Mouse (Mus musculus): Measurements from ENCODE around the gene Trmt2b. TPM values are rescaled to one million over a fixed set of nuclear protein-coding genes. Genes with fewer than 3 reads are reported as not detected.
"Not testable (repeated sequence)": the region's sequence is repeated elsewhere in the genome, so short reads cannot be mapped to it uniquely, and the experiment has no call there.

Trmt2b gene
- total RNA-seq, 2 experiments from 2014 or later = 2.5 to 4.1 TPM

GRCm38 (mm10) chrX:134233048-134233447 lies 43.7 kb downstream of the Trmt2b start:
- no peak for DNase-seq
- intact Hi-C loops (cut with DNase I) = no loop called here

- no peak for DNase-seq
- intact Hi-C loops (cut with DNase I) = no loop called here
Observed at GRCm38 (mm10) chrX:134221856-134222255, 54.9 kb downstream of the Trmt2b start, which contains the start of gene Nox1. Nox1 (minus strand) TSS chrX:134221956.

GRCm38 (mm10) chrX:134220618-134221017 lies 56.2 kb downstream of the Trmt2b start:
- DNase-seq = no peak
- intact Hi-C loops (cut with DNase I) = no loop called here

- intact Hi-C loops (cut with DNase I) = no loop called here
- no peak for DNase-seq
Observed at GRCm38 (mm10) chrX:134218161-134218560, 58.6 kb downstream of the Trmt2b start.

- no peak for DNase-seq
- intact Hi-C loops (cut with DNase I) = no loop called here
Observed at GRCm38 (mm10) chrX:134211151-134211642, 65.6 kb downstream of the Trmt2b start.

GRCm38 (mm10) chrX:134208491-134208890 lies 68.3 kb downstream of the Trmt2b start:
- no peak for DNase-seq
- intact Hi-C loops (cut with DNase I) = no loop called here

- intact Hi-C loops (cut with DNase I); DNase-seq: not testable (repeated sequence)
Observed at GRCm38 (mm10) chrX:134187201-134187600, 89.6 kb downstream of the Trmt2b start, which contains the start of gene Arl13a. Arl13a (plus strand) TSS chrX:134187501.

GRCm38 (mm10) chrX:134174699-134175098 lies 102.1 kb downstream of the Trmt2b start:
- no peak for DNase-seq
- intact Hi-C loops (cut with DNase I) = no loop called here

Other genes starting within 250 kb of the Trmt2b start
- 100 to 1,000 TPM in 1 of 2 experiments, 10 to 100 TPM in 1; 96.9 to 108 TPM for gene Cstf2, start 217.8 kb downstream of the Trmt2b start, total RNA-seq (2021)
- under 1 TPM; 0.22 to 0.24 TPM for gene Xkrx, start 114.9 kb downstream of the Trmt2b start, total RNA-seq (2021)
- gene Arl13a, start 89.5 kb downstream of the Trmt2b start, total RNA-seq (2021) = not detected
- gene Nox1, start 55.0 kb downstream of the Trmt2b start, total RNA-seq (2021) = not detected
- 100 to 1,000 TPM; 112 to 117 TPM for gene Tmem35a, start 18.2 kb upstream of the Trmt2b start, total RNA-seq (2021)
- 1 to 10 TPM; 2.0 to 2.4 TPM for gene Cenpi, start 31.1 kb upstream of the Trmt2b start, total RNA-seq (2021)
- gene Drp2, start 127.6 kb upstream of the Trmt2b start, total RNA-seq (2021) = 10 to 100 TPM; 42.3 to 46.7 TPM
- not detected for gene Taf7l, start 199.5 kb upstream of the Trmt2b start, total RNA-seq (2021)

Data from left cerebral cortex, postnatal 4 days (tissue).